Mouse (Mus musculus) embryonic facial prominence, embryonic 12.5 days (tissue): ENCODE measurements around the gene Tgfbr2. TPM values are rescaled to one million over a fixed set of nuclear protein-coding genes. Genes with fewer than 3 reads are reported as not detected.

Experiments
- ATAC-seq: fragments of 200-750 bp; cut with Nextera tagmentation; 2 replicates; pipeline ENCODE4 v1.8.0; 2017; ENCODE audit not compliant: insufficient number of reproducible peaks, insufficient read depth, low FRiP score, low TSS enrichment
- H3K27ac ChIP-seq: fragments of 300-500 bp; sonication (generic); 2 replicates; pipeline ENCODE4 v1.5.1; 2016; ENCODE audit warnings: mild to moderate bottlenecking
- H3K27me3 ChIP-seq: fragments of 300-500 bp; sonication (generic); 2 replicates; pipeline ENCODE4 v1.6.1; 2016; ENCODE audit warnings: mild to moderate bottlenecking, moderate library complexity
- H3K36me3 ChIP-seq: fragments of 300-500 bp; sonication (generic); 2 replicates; pipeline ENCODE4 v1.6.1; 2016; ENCODE audit warnings: mild to moderate bottlenecking
- H3K4me1 ChIP-seq: fragments of 300-500 bp; sonication (generic); 2 replicates; pipeline ENCODE4 v1.6.1; 2016
- H3K4me2 ChIP-seq: fragments of 300-500 bp; sonication (generic); replicated peaks from 2 replicates; pipeline ENCODE4 v1.6.1; 2016; ENCODE audit warnings: mild to moderate bottlenecking, moderate library complexity
- H3K4me3 ChIP-seq: fragments of 300-500 bp; sonication (generic); 2 replicates; pipeline ENCODE4 v1.5.1; 2016; ENCODE audit warnings: mild to moderate bottlenecking
- H3K9ac ChIP-seq: fragments of 300-500 bp; sonication (generic); 2 replicates; pipeline ENCODE4 v1.6.1; 2016; ENCODE audit warnings: mild to moderate bottlenecking, moderate library complexity
- H3K9me3 ChIP-seq: fragments of 300-500 bp; sonication (generic); 2 replicates; pipeline ENCODE4 v1.6.1; 2016; ENCODE audit warnings: mild to moderate bottlenecking, moderate library complexity
- WGBS: fragments of 180-500 bp; shearing (Covaris S2); methylation state at CpG from one replicate; pipeline ENCODE4 v1.1.7; 2016; 5-methylcytosine and 5-hydroxymethylcytosine counted together
- polyA plus RNA-seq: library from polyadenylated mRNA; unstranded; fragments of >200 nt; fragmentation: Nextera tagmentation; extraction: Ambion mirVana; gene quantifications from 2 replicates; pipeline ENCODE4 v1.2.1, GENCODE M21; 2016

The Tgfbr2 gene
- polyA plus RNA-seq, 1 experiment from 2014 or later = 28.7 TPM

DNA sequence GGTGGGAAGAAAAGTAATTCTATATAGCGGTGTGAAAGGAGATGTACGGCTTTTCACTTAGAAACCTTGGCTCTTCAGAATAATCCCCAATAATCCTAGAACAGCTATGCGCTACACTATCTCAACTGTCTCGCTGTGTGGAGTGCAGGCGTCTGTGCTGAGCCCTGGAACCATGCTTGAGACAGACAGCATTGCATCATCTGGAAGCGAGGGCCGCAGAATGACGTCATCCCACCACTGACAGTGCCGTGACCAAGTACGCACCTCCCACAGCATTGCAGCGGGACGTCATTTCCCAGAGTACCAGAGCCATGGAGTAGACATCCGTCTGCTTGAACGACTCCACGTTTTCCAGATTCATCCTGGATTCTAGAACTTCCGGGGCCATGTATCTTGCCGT lies 70.4 kb downstream of the Tgfbr2 start:
- WGBS = 90% methylated on average over 17 of the region's 17 CpGs
- Histone ChIP-seq H3K4me2 (no peak overlapping the region), H3K27ac (no peak overlapping the region), H3K4me1 (peaks cover 12% of the 10 kb centered on the region), H3K27me3 (no peaks in the 10 kb centered on the region), H3K4me3 (no peak overlapping the region), H3K9me3 (no peaks in the 10 kb centered on the region), H3K9ac (no peak overlapping the region), H3K36me3 (peaks cover 53% of the 10 kb centered on the region)
- ATAC-seq = no peak

DNA sequence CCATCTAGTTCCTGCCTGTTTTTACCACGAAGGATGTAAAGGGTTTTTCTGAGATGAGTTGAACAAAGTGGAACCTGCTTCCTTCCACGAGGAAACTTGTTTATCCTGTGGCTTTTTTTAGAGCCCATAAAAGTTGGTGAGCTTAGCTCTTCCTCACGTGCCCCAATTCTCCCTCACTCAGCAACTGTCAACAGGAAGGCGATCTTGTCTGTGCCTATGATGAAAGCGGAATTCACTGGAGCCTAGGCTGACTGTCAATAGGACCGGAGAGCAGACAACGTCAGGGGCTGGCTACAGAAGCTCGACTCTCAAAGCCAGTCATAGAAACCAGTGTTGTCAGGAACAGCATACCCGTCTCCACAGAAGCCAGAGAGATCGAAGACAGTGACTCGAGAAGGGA lies 73.3 kb downstream of the Tgfbr2 start:
- H3K27ac ChIP-seq = no peak overlapping the region
- H3K4me2 ChIP-seq = no peak overlapping the region
- H3K36me3 ChIP-seq = peaks cover 35% of the 10 kb centered on the region
- H3K9ac ChIP-seq = no peak overlapping the region
- 80% methylated on average over 11 of the region's 11 CpGs for WGBS
- peaks cover 18% of the 10 kb centered on the region for H3K4me1 ChIP-seq
- H3K4me3 ChIP-seq = no peak overlapping the region
- ATAC-seq = no peak
- H3K27me3 ChIP-seq = no peaks in the 10 kb centered on the region
- H3K9me3 ChIP-seq = no peaks in the 10 kb centered on the region

DNA sequence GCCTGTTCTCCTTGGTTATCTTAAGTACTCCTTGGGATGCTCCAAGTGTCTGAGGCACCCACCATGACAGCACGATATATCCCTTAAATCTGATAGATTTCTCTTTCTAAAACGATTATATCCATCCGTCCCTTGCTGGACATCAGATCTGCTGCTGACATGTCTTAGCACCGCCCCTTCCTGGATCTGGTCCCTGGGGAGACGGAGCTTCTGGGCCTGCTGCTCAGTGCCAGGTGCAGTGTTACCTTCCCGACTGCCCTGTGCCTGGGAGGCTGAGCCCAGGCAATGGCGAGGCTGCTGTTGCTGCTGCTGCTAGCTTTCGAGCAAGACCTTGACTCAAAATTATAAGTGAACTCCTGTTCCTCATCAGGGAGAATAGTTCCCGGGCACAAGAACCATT lies 75.1 kb downstream of the Tgfbr2 start:
- Histone ChIP-seq H3K4me1 (peaks cover 18% of the 10 kb centered on the region), H3K4me3 (no peak overlapping the region), H3K9ac (no peak overlapping the region), H3K9me3 (no peaks in the 10 kb centered on the region), H3K27ac (no peak overlapping the region), H3K36me3 (peaks cover 28% of the 10 kb centered on the region), H3K27me3 (no peaks in the 10 kb centered on the region), H3K4me2 (no peak overlapping the region)
- no peak for ATAC-seq
- WGBS = 65% methylated on average over 9 of the region's 9 CpGs

DNA sequence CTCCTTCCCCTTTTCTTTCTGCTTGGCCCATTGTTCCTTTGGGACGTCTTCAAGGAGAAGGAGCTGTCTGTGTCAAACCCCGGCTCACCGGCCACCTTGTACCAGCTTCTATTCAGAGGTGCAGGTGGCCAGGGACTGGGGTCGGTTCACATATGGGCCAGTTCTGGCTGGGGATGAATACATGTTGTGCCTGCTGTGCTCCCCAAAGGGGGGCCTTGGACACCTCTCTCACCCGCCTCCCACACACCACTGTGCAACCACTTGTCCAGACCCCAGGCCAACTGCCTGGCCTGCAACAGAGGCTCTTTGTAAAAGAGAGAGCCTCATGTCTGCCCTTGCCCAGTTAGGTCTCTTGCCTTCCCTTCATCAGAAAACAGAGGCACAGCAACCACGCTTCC lies 75.6 kb downstream of the Tgfbr2 start:
- H3K27ac ChIP-seq = 0 out of 2 replicates have a peak overlapping the region, but pooled peaks have one; percentile 51

DNA sequence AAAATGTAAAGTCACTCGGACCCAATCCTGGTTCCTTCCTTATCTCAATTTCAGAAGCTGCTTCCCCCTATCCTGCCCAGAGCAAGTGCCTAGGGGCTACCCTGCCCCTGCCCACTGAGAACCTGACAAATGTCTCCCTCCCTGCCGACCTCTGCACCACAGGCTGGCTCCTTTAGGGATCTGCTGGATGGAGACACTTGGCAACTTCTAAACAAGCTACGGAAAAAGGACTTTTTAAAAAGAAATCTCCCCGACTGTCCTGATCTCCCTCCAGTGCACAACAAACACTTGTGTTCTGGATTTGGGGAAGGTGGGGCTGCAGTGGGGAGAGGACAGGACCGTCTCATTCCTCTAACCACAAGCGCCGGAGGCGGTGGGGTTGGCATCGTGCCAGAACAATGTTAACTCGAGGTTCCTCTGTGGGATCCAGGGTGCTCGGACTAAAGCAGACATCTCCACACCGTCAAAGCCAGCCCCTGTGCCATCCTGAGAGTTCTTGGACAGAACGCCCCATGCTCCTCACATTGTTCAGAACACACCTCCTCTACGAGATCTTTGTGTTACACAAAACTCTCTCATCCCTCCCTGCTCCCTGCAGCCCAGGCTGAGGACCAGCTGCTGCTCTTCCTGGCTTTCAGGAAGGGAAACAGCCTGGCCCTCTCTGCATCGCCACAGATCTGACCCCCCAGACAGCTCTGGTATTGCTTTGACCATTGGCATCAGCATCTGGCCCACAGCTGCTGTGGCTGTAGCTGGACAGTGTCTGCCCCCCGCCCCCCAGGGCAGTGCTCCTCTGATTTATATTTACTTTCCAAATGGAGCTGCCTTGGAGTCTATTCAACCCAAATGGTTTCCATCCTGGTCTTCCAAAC lies 76.2 kb downstream of the Tgfbr2 start:
- no peaks in the 10 kb centered on the region for H3K27me3 ChIP-seq
- no peak overlapping the region for H3K4me2 ChIP-seq
- peaks cover 18% of the 10 kb centered on the region for H3K4me1 ChIP-seq
- no peak overlapping the region for H3K4me3 ChIP-seq
- peak overlapping the region; percentile 36; the same call in 1 of the 2 replicates for H3K9ac ChIP-seq
- H3K9me3 ChIP-seq = no peaks in the 10 kb centered on the region
- 0 out of 2 replicates have a peak overlapping the region, but pooled peaks have one; percentile 51 for H3K27ac ChIP-seq
- WGBS = 35% methylated on average over 16 of the region's 16 CpGs
- peak; percentile 53; the same call in 1 of the 2 replicates for ATAC-seq
- peaks cover 28% of the 10 kb centered on the region for H3K36me3 ChIP-seq

More for the DNA sequence above, 75.6 kb downstream of the Tgfbr2 start:
- 51% methylated on average over 6 of the region's 6 CpGs for WGBS
- peaks cover 28% of the 10 kb centered on the region for H3K36me3 ChIP-seq
- no peak overlapping the region for H3K4me3 ChIP-seq
- no peak for ATAC-seq
- H3K27me3 ChIP-seq = no peaks in the 10 kb centered on the region
- H3K4me1 ChIP-seq = peaks cover 18% of the 10 kb centered on the region
- no peak overlapping the region for H3K4me2 ChIP-seq
- no peaks in the 10 kb centered on the region for H3K9me3 ChIP-seq
- H3K9ac ChIP-seq = no peak overlapping the region

DNA sequence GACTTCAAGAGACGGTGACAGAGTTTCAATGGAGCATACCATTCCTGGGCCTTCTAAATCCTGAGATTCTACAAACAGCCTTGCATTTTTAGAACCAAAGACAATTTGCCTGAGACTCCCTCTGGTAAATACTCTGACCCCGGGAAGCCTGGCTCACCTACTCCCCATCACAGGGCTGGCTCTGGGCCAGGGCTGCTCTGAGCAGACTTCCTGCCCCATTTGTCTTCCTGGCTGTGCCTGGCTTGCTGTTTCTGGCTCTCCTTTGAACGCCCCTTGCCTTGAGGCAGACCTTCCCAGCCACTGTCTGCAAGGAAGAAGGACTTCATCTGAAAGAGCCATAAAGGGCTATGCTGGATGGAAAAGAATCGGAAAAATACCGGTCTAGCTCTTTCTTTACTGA lies 83.2 kb downstream of the Tgfbr2 start:
- Histone ChIP-seq H3K4me2 (no peak overlapping the region), H3K27me3 (no peaks in the 10 kb centered on the region), H3K9ac (no peak overlapping the region), H3K4me1 (peaks cover 4% of the 10 kb centered on the region), H3K27ac (peak overlapping the region; percentile 70), H3K4me3 (no peak overlapping the region), H3K36me3 (peaks cover 21% of the 10 kb centered on the region), H3K9me3 (no peaks in the 10 kb centered on the region)
- WGBS = 66% methylated on average over 5 of the region's 5 CpGs
- ATAC-seq = no peak

DNA sequence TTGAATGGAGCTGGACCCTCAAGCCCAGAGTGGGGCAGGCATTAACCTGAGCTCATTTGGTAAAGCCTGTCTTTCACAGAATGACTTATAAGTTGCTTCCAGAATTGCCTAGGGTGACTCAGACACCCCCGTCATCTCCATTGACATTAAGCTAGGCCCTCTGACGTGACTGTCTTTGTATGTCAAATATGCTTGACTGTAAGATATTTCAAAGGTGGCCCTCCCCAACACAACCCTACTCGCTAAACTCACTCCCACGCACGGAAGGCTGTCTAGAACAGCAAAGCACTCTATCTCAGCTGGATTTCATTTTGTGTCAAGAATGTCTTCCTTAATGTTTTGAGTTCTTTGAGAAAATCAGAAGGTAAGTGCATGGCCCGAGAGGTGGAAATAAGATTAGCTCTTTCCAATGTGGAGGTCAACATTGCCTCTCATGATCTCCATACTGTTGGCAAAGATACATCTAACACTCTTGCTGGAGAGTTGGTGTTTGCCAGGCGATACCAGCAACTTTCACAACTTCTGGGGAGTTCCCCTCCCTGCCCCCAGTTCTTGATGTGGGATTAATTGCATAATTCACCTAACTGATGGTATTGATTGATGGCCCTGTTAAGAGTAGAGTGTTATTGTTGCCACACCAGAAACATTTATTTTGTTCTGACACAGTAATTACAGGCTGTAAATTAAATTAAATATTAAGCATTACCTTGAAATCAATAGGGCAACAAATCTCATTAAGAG lies 83.9 kb downstream of the Tgfbr2 start:
- Histone ChIP-seq H3K4me2 (no peak overlapping the region), H3K27ac (no peak overlapping the region), H3K9me3 (no peaks in the 10 kb centered on the region), H3K4me3 (no peak overlapping the region), H3K4me1 (peaks cover 4% of the 10 kb centered on the region), H3K36me3 (peaks cover 21% of the 10 kb centered on the region), H3K9ac (no peak overlapping the region), H3K27me3 (no peaks in the 10 kb centered on the region)
- no peak for ATAC-seq
- 84% methylated on average over 7 of the region's 7 CpGs for WGBS

DNA sequence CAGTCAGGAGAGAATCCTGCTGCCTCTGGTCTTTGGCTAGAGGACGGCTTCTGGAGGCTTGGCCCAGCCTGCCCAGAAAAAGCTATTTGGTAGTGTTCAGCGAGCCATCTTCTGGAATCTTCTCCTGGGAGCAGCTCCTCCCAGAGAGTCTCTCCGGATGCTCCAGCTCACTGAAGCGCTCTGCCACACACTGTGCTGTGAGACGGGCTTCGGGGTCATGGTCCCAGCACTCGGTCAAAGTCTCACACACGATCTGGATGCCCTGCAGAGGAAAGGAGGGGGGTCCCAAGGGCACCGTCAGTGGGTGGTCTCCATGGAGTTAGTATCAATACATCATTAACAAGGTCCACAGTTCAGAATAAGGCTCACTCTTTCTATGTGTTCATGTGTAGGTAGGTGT lies 84.9 kb downstream of the Tgfbr2 start:
- no peak for ATAC-seq
- H3K36me3 ChIP-seq = peaks cover 21% of the 10 kb centered on the region
- no peak overlapping the region for H3K4me2 ChIP-seq
- no peak overlapping the region for H3K9ac ChIP-seq
- H3K27ac ChIP-seq = no peak overlapping the region
- peaks cover 4% of the 10 kb centered on the region for H3K4me1 ChIP-seq
- no peak overlapping the region for H3K4me3 ChIP-seq
- no peaks in the 10 kb centered on the region for H3K9me3 ChIP-seq
- H3K27me3 ChIP-seq = no peaks in the 10 kb centered on the region
- 85% methylated on average over 9 of the region's 9 CpGs for WGBS

DNA sequence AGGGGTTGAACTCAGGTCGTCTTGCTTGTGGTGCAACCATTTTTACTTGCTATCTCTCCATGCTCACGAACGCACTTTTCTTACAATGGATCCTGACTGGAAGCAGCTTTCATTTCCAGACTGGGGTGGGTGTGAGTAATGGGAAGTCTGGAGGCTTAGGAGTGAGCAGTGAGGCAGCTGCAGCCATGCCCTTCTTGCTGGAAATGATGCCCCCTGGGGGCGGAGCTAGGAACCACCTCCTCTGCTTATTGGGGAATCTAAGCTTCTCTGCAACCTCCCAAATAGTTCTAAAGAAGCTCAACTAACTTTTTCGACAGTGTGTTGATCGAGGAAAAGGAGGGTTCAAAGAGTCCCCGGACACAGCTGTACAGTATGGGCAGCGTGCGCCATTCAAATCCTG lies 86.2 kb downstream of the Tgfbr2 start:
- peaks cover 4% of the 10 kb centered on the region for H3K4me1 ChIP-seq
- ATAC-seq = no peak
- H3K9ac ChIP-seq = no peak overlapping the region
- no peaks in the 10 kb centered on the region for H3K9me3 ChIP-seq
- no peak overlapping the region for H3K4me2 ChIP-seq
- peaks cover 21% of the 10 kb centered on the region for H3K36me3 ChIP-seq
- H3K27ac ChIP-seq = no peak overlapping the region
- 86% methylated on average over 9 of the region's 9 CpGs for WGBS
- H3K27me3 ChIP-seq = no peaks in the 10 kb centered on the region
- H3K4me3 ChIP-seq = no peak overlapping the region

DNA sequence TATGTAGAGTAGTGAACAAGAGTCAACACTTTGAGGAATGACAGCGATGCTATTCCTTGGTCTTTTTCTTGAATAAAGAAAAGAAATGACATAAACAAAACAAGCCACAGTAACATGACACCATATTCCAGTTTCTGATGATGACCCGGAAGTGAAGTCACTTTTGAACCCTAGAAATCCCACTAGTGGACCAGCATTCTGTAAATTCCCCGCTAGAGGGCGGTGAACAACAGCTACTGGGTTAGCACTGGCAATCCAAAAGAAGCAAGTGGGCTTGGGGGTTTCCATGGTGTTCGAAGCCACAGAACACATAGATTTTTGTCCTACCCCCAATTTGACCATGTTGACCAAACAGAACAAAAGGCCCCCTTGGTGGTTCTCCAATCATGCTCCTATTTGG lies 87.3 kb downstream of the Tgfbr2 start:
- Histone ChIP-seq H3K4me2 (no peak overlapping the region), H3K36me3 (peaks cover 18% of the 10 kb centered on the region), H3K27me3 (no peaks in the 10 kb centered on the region), H3K9me3 (no peaks in the 10 kb centered on the region), H3K4me1 (peaks cover 4% of the 10 kb centered on the region), H3K4me3 (no peak overlapping the region), H3K27ac (no peak overlapping the region), H3K9ac (no peak overlapping the region)
- no peak for ATAC-seq
- 30% methylated on average over 5 of the region's 5 CpGs for WGBS

DNA sequence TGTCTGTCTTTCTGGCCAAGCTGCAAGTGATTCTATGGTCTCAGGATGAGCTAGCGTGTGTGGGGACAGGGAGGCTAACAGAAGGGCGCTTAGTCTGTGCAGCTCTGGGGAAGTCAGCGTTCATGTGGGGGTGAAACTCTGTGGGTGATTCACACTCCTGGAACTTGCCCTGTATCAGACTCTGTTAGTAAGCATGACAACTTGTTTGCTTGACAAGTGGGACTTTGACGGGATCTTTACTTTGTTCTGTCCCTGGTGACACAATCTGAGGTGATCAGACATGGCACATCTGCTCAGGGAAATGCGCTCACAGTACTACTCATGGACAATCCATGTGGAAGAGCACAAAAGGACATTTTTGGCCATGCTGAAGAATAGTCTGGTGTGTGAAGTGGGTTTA lies 87.9 kb downstream of the Tgfbr2 start:
- Histone ChIP-seq H3K27ac (no peak overlapping the region), H3K9ac (no peak overlapping the region), H3K4me2 (no peak overlapping the region), H3K4me1 (peaks cover 4% of the 10 kb centered on the region), H3K27me3 (no peaks in the 10 kb centered on the region), H3K9me3 (no peaks in the 10 kb centered on the region), H3K4me3 (no peak overlapping the region), H3K36me3 (peaks cover 13% of the 10 kb centered on the region)
- ATAC-seq = no peak
- 92% methylated on average over 5 of the region's 5 CpGs for WGBS

DNA sequence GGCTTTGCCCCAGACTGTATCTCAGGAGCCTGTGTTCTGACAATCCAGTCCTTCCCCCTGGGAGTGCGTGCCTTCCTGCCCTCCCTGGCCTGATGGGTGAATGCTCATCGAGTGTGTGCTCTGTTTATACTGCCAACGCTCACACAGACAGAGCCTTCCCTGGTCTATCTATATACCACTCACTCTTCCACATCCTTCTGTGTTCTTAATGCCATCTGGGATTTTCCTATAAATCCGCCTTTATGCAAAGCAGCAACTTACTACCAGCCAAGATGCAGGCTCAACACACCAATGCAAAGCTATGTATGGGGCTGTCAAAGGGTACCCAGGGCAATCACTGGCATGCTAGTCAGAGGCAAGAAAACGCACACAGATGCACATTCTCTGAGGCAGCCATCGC lies 89.2 kb downstream of the Tgfbr2 start:
- H3K9me3 ChIP-seq = no peaks in the 10 kb centered on the region
- WGBS = 90% methylated on average over 6 of the region's 6 CpGs
- ATAC-seq = no peak
- no peak overlapping the region for H3K4me2 ChIP-seq
- H3K4me1 ChIP-seq = no peaks in the 10 kb centered on the region
- no peak overlapping the region for H3K27ac ChIP-seq
- H3K4me3 ChIP-seq = no peak overlapping the region
- peaks cover 8% of the 10 kb centered on the region; the same call in 1 of the 2 replicates for H3K36me3 ChIP-seq
- H3K27me3 ChIP-seq = no peaks in the 10 kb centered on the region
- H3K9ac ChIP-seq = no peak overlapping the region
